Mouse (Mus musculus): ENCODE measurements at regions not wholly inside any gene's neighbourhood (a gene's known extent, or its start where the extent isn't known, plus 50 kb on each side); places are given as distances from the start of the nearest gene placed in this dataset.
"Not testable (repeated sequence)": the region's sequence is repeated elsewhere in the genome, so short reads cannot be mapped to it uniquely, and the experiment has no call there.

GRCm38 (mm10) chr1:177501288-177501687 lies 59.1 kb downstream of the Zbtb18 start:
- DNase-seq (ENCODE audit: low spot score), result no peak

DNA sequence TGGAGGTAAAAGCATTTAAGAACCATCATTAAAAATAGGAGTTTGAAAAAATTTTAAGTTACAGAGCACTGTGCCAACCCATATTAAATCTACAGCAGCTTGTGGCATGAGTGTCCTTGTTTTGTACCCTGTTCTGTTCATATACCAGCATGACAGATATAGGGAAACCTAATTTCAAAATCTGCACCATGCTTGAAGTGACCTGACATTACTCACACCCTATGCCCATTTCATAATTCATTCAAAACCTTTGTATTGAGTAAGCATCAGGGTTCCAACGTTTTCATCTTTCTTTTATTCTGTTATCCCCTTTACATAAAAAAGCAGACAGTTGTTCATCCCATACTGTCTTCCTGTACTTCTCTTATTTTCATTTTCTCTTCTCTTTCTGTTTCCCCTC lies 61.8 kb downstream of the Zbtb18 start:
- no peak for DNase-seq (ENCODE audit: low spot score)

GRCm38 (mm10) chr1:177504743-177505142 lies 62.6 kb downstream of the Zbtb18 start:
- DNase-seq (ENCODE audit: low spot score), result no peak

- not testable (repeated sequence) for DNase-seq (ENCODE audit: low spot score)
Observed at GRCm38 (mm10) chr1:177507398-177507797, 65.2 kb downstream of the Zbtb18 start.

- DNase-seq (ENCODE audit: low spot score), result no peak
Observed at GRCm38 (mm10) chr1:177509786-177510185, 67.6 kb downstream of the Zbtb18 start.

DNA sequence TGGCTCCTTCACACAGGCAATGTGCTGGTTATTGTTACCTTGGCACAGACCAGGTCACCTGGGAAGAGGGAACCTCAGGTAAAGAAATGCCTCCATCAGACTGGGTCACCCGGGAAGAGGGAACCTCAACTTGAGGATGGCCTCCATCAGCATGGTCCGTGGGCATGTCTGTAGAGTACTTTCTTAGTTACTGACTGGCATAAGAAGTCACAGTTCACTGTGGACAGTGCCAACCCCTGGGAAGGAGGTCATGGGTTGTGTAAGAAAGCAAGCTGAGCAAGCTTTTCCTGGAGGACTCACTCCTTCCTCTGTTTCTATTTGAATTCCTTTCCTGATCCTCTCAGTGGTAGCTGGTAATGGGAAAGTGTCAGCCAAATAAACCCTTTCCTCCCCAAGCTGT lies 70.0 kb downstream of the Zbtb18 start:
- no peak for DNase-seq (ENCODE audit: low spot score)

GRCm38 (mm10) chr1:177517934-177518610 lies 75.9 kb downstream of the Zbtb18 start:
- DNase-seq (ENCODE audit: low spot score), result no peak

DNA sequence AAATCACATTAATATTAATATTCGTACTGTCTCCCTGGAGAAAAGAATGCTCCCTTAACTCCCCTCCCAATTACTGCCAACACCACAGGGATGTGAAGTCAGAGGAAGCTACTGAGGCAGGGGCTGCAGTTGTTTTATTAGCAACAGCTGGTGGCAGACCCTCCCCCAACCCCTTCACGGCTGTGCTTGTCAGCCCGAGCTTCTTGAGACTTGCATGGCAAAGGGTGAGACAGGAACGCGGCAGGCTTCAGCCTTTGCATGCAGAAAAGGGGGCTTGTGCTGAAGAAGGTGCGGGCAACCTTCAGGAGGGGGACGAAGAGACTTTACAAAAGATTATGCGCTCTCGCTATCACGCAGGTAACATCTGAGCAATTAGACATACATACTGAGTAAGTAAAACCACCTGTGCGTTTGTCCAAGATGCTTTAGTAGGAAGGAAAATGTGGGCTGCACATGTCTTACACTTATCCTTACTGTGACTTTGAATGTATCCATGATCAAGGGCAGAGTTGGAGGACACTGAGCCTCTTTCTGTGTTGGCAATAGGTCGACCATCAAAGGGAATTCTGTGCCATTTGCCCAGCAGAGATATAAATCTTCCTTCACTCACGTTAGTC lies 76.9 kb downstream of the Zbtb18 start:
- DNase-seq (ENCODE audit: low spot score), result no peak

DNA sequence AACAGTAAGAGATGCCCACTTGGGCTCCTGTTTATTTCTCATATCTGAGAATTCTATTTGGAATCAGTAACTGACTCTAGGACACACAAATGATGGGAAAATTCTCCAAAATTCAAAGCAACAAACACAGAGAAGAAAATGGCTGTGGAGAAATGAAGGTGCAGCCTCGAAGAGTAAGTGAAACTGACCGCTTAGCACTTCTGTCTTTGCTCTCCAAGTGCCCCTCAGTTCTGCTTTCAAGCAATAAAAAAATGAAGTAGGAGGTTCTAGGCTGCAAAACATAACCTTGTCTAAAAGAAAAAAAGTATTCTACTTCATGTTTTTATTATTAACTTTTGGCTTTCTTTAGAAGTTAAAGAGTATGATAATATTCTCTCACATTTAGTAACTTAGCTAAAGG lies 79.0 kb downstream of the Zbtb18 start:
- no peak for DNase-seq (ENCODE audit: low spot score)

DNA sequence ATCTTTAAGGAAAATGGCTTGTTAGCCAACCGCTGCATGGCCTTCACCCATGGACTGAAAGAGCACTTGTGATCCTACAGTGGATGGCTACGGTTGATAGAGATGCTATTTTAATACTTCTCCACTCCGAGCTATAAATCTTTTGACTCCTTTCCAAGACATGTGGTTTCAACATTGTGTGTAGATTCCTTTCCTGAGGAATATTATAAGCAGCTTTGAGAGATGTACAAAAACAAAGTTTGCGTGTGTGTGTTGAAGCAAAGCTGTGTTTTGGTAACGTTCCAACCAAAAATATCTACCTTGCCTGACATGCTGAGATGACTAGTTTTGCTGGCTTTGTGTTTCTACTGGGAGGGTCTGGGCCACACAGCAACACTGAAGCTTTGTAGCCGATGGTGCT lies 83.0 kb downstream of the Zbtb18 start:
- DNase-seq (ENCODE audit: low spot score), result no peak

GRCm38 (mm10) chr1:177531791-177532190 lies 89.6 kb downstream of the Zbtb18 start:
- no peak for DNase-seq (ENCODE audit: low spot score)

GRCm38 (mm10) chr1:177532656-177533055 lies 90.5 kb downstream of the Zbtb18 start:
- no peak for DNase-seq (ENCODE audit: low spot score)

DNA sequence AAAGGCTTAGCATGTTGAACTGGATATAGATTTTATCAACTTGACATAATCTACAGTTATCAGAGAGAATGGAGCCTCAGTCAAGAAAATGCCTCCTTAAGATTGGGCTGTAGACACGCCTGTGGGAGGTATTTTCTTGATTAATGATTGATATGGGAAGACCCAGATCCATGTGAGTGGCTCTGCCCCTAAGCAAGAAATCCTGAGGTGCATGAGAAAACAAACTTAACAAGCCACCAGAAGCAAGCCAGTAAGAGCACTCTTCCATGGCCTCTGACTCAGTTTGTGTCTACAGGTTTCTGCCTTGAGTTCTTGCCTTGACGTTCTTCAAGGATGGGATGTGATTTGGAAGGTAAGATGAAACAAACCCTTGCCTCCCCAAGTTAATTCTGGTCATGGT lies 91.2 kb downstream of the Zbtb18 start:
- no peak for DNase-seq (ENCODE audit: low spot score)

DNA sequence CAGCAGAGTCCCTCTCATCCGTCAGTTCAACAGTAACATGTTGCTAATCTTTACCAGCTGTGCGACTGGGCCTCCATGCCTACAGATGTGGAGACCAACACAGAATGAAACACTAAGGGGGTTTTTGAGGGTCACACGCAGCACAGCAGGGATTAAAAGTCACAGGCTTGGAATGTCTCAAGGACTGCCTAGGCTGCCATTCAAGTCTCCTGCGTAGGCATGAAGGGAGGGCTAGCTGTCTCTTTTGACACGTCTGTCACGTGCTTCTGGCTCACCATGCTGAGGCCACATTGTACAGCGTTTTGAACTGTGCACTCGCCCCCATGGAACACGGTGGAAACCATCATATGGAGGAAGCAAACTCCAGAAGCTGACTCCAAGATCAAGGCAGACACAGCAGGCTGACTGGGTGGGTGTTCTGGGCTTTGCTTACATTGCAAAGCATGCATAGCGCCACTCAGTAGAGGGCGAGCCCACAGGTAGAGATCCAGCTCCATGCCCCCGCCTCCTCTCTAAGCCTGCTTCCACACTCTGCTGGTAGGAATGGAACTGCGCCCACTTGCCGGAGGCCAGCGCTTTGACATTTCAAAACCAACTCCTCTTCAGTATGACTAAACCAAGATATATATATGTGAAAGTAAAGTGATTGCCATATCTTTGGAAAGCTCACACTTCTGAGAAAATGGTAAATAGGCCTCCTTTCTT lies 103.0 kb downstream of the Zbtb18 start:
- DNase-seq (ENCODE audit: low spot score), result no peak

- no peak for DNase-seq (ENCODE audit: low spot score)
Observed at GRCm38 (mm10) chr1:177547716-177548115, 105.6 kb downstream of the Zbtb18 start.

- no peak for DNase-seq (ENCODE audit: low spot score)
Observed at GRCm38 (mm10) chr1:177555471-177556291, 113.5 kb downstream of the Zbtb18 start.

GRCm38 (mm10) chr1:177557432-177557831 lies 115.3 kb downstream of the Zbtb18 start:
- no peak for DNase-seq (ENCODE audit: low spot score)

- no peak for DNase-seq (ENCODE audit: low spot score)
Observed at GRCm38 (mm10) chr1:177557856-177558255, 115.7 kb downstream of the Zbtb18 start.

- DNase-seq (ENCODE audit: low spot score), result no peak
Observed at GRCm38 (mm10) chr1:177561716-177562588, 119.8 kb downstream of the Zbtb18 start.

DNA sequence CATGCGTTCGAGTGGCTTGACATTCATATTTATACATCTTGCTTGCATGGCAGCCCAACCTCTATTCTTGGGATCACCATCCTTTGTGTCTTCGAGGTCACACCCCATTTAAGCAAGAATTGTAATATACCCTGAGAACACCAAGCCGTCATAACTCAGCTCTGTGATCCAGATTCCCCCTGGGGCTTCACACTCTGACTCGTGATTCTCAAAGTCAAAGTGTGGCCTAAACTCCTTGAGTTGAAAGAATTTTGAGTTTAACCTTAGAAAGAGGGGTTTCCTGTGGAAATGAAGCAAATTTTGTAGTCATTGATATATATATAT lies 120.4 kb downstream of the Zbtb18 start:
- no peak for DNase-seq (ENCODE audit: low spot score)

- no peak for DNase-seq (ENCODE audit: low spot score)
Observed at GRCm38 (mm10) chr1:177565678-177566077, 123.5 kb downstream of the Zbtb18 start.

Data from testis, postnatal 10 days (tissue).